Mouse (Mus musculus) midbrain, embryonic 11.5 days (tissue): ENCODE results near the gene Gm21762. TPM values are rescaled to one million over a fixed set of nuclear protein-coding genes. Genes with fewer than 3 reads are reported as not detected.
"Not testable (repeated sequence)": the region's sequence is repeated elsewhere in the genome, so short reads cannot be mapped to it uniquely, and the experiment has no call there.

ENCODE experiments used
- ATAC-seq: fragments of 200-750 bp; cut with Nextera tagmentation; 2 replicates; pipeline ENCODE4 v1.8.0; 2017; ENCODE audit warnings: moderate TSS enrichment, moderate library complexity; ENCODE audit not compliant: low FRiP score
- DNase-seq: peaks from one replicate; pipeline ENCODE4 v3.0.0; 2015; ENCODE audit warnings: low spot score; ENCODE audit errors: missing footprints
- H3K27ac ChIP-seq: fragments of 300-500 bp; sonication (generic); 2 replicates; pipeline ENCODE4 v1.5.1; 2014; ENCODE audit warnings: low read depth, low read length
- H3K27me3 ChIP-seq: fragments of 300-500 bp; sonication (generic); 2 replicates; pipeline ENCODE4 v1.6.1; 2014; ENCODE audit warnings: mild to moderate bottlenecking, low read length, moderate library complexity, mixed read lengths; ENCODE audit not compliant: control insufficient read depth, insufficient read depth
- H3K36me3 ChIP-seq: fragments of 300-500 bp; sonication (generic); 2 replicates; pipeline ENCODE4 v1.6.1; 2014; ENCODE audit warnings: mild to moderate bottlenecking, low read length, moderate library complexity, mixed read lengths; ENCODE audit not compliant: control insufficient read depth, insufficient read depth
- H3K4me1 ChIP-seq: fragments of 300-500 bp; sonication (generic); 2 replicates; pipeline ENCODE4 v1.6.1; 2014; ENCODE audit warnings: low read length; ENCODE audit not compliant: control insufficient read depth, insufficient read depth
- H3K4me2 ChIP-seq: fragments of 300-500 bp; sonication (generic); 2 replicates; pipeline ENCODE4 v1.6.1; 2014; ENCODE audit warnings: mild to moderate bottlenecking, moderate library complexity
- H3K4me3 ChIP-seq: fragments of 300-500 bp; sonication (generic); 2 replicates; pipeline ENCODE4 v1.5.1; 2014; ENCODE audit warnings: low read depth, low read length
- H3K9ac ChIP-seq: fragments of 300-500 bp; sonication (generic); 2 replicates; pipeline ENCODE4 v1.6.1; 2014; ENCODE audit warnings: low read length
- H3K9me3 ChIP-seq: fragments of 300-500 bp; sonication (generic); 2 replicates; pipeline ENCODE4 v1.6.1; 2016; ENCODE audit warnings: low read length; ENCODE audit not compliant: control insufficient read depth
- WGBS: fragments of 180-500 bp; shearing (Covaris S2); extraction: QIAGEN DNeasy Blood & Tissue Kit; methylation state at CpG from one replicate; pipeline ENCODE4 v1.1.7; 2014; 5-methylcytosine and 5-hydroxymethylcytosine counted together
- polyA plus RNA-seq: library from polyadenylated mRNA; unstranded; fragments of >200 nt; fragmentation: Nextera tagmentation; extraction: Ambion mirVana; gene quantifications from 2 replicates; pipeline ENCODE4 v1.2.1, GENCODE M21; 2014

Gm21762 gene
- polyA plus RNA-seq, 1 experiment from 2014 or later, result not detected

- not testable (repeated sequence) for H3K9ac ChIP-seq, H3K9me3 ChIP-seq, H3K4me2 ChIP-seq, H3K27ac ChIP-seq, H3K36me3 ChIP-seq, H3K27me3 ChIP-seq, H3K4me3 ChIP-seq, DNase-seq, H3K4me1 ChIP-seq
- 95% methylated on average over 16 of the region's 25 CpGs for WGBS
- ATAC-seq, result 0 out of 2 replicates have a peak, but pooled peaks have one; percentile 35
Observed at GRCm38 (mm10) chr13:120223012-120223659, 7.4 kb upstream of the Gm21762 start.

- H3K4me1 ChIP-seq, H3K27me3 ChIP-seq, H3K4me3 ChIP-seq, H3K9ac ChIP-seq, H3K4me2 ChIP-seq, H3K9me3 ChIP-seq, ATAC-seq, DNase-seq, H3K36me3 ChIP-seq, H3K27ac ChIP-seq: not testable (repeated sequence)
- 84% methylated on average over 5 of the region's 5 CpGs for WGBS
Observed at GRCm38 (mm10) chr13:120220922-120221321, 5.2 kb upstream of the Gm21762 start.

- H3K4me2 ChIP-seq, H3K27ac ChIP-seq, H3K9ac ChIP-seq, H3K4me3 ChIP-seq, DNase-seq, ATAC-seq, H3K4me1 ChIP-seq, H3K9me3 ChIP-seq, H3K36me3 ChIP-seq, H3K27me3 ChIP-seq: not testable (repeated sequence)
- 86% methylated on average over 7 of the region's 8 CpGs for WGBS
Observed at GRCm38 (mm10) chr13:120196189-120196821, 19.4 kb downstream of the Gm21762 start.

GRCm38 (mm10) chr13:120172133-120172532 is 43.6 kb downstream of the Gm21762 start, which contains the start of gene Gm21818:
TSS of gene Gm21818 (plus strand) at chr13:120172433.
- not testable (repeated sequence) for H3K9ac ChIP-seq, H3K4me1 ChIP-seq, H3K36me3 ChIP-seq, DNase-seq, H3K4me2 ChIP-seq, H3K9me3 ChIP-seq, H3K4me3 ChIP-seq, H3K27me3 ChIP-seq, ATAC-seq, H3K27ac ChIP-seq
- 68% methylated on average over 4 of the region's 4 CpGs for WGBS

- H3K9me3 ChIP-seq, H3K27ac ChIP-seq, H3K9ac ChIP-seq, ATAC-seq, H3K4me2 ChIP-seq, DNase-seq, H3K27me3 ChIP-seq, H3K4me1 ChIP-seq, H3K36me3 ChIP-seq, H3K4me3 ChIP-seq: not testable (repeated sequence)
- 55% methylated on average over 5 of the region's 5 CpGs for WGBS
Observed at GRCm38 (mm10) chr13:120168301-120168700, 47.4 kb downstream of the Gm21762 start.

Other genes starting within 250 kb of the Gm21762 start
- gene Gm36079, start 188.9 kb downstream of the Gm21762 start, polyA plus RNA-seq, result not detected in 2 replicates
- not detected in 2 replicates for gene Gm21188, start 163.8 kb downstream of the Gm21762 start, polyA plus RNA-seq
- gene Gm20767, start 75.7 kb downstream of the Gm21762 start, polyA plus RNA-seq, result not detected in 2 replicates
- not detected in 2 replicates for gene Gm21818, start 43.5 kb downstream of the Gm21762 start, polyA plus RNA-seq
- not detected in 2 replicates for gene Gm21731, start 23.2 kb upstream of the Gm21762 start, polyA plus RNA-seq
- gene AF067061, start 47.2 kb upstream of the Gm21762 start, polyA plus RNA-seq, result not detected in 2 replicates
- gene BC147527, start 84.4 kb upstream of the Gm21762 start, polyA plus RNA-seq, result 0.26 TPM in 1 of 2 replicates, not detected in the other
- not detected in 2 replicates for gene Tcstv3, start 100.9 kb upstream of the Gm21762 start, polyA plus RNA-seq